Mouse (Mus musculus) heart, postnatal 4 days (tissue): ENCODE measurements around the gene Spen. TPM values are rescaled to one million over a fixed set of nuclear protein-coding genes. Genes with fewer than 3 reads are reported as not detected.
"Not testable (repeated sequence)": the region's sequence is repeated elsewhere in the genome, so short reads cannot be mapped to it uniquely, and the experiment has no call there.

Experiments
- DNase-seq: peaks from one replicate; pipeline ENCODE4 v3.0.0; 2021
- total RNA-seq, 2 experiments: library from RNA; stranded (reverse); gene quantifications; 2 replicates each; pipeline ENCODE4 v1.2.3; 2021

Spen gene
- 10 to 100 TPM; 33.7 to 34.9 TPM for total RNA-seq

DNA sequence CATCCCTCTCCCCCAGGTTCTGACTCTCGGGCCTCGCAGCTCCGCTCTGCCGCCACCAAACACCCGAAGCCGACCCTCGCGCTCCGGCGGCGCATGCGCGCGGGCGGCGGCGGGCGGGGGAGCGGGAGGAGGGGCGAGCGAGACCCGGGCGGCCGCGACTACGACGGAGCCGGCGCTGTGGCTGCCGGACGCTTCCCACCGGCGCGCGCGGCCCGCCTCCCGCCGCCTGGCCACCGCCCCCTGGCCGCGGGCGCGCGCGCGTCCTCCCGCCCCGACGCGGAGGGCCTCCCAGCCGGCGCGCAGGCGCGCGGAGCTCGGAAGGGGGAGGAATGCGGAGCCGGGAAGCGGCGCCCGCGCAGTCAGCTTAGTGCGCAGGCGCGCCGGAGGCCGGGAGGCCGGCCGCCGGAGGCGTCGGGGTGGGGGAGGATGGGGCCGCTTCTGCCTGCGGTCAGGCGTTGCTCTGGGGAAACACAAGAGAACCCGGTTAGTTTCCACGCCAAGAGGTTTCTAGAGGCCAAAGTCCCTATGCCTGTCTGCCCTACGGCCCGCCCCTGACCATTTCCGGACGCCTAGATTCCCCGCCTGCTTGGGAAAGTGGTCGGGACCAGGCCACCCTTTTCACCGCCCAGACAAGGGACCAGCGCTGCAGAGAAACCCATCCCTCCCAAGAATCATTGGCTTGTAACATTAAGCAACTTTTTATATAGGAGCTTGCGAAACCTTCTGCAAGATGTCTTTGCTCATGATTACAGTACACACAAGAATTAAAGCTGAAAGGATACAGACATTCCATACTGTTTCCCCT, at the start of gene Spen:
Gene Spen, minus strand, starts transcription at position 190 of the 805 bp plus-strand sequence.
- peak; percentile 95 for DNase-seq

DNA sequence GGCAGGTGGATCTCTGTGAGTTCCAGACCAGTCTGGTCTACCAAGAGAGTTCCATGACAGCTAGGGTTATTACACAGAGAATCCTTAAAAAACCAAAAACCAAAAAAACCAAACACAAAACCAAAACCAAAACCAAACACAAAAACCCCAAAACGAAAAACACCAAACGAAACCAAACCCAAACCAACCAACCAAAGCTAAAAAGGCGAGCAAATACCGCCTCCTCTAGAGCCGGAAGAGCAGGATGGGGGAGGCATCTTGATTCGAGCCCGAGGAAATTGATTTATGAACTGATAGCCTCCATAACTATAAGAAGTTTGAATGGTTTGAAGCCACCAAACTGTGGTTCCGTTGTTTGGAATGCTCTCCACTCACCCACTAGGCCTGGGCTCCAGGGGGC, 45.5 kb upstream of the Spen start:
- no peak for DNase-seq

DNA sequence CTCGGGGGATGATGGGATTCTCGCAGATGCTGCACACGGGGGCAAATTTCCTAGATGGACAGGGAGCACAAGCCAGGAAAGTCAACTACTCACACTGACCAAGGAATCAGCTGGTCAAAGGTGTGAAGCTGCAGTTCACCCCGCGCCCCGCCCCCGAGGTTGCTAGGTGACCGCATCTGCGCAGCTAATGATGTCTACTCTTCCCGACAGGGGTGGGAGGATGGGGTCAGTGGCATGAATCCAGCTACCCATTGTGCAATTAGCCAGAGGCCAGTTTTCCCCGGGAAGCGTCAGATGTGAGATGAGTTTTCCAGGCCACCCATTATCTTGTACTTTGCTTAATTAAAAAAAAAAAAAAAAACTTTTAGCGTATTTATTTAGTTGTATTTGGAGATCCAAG, 42.7 kb upstream of the Spen start:
- no peak for DNase-seq

DNA sequence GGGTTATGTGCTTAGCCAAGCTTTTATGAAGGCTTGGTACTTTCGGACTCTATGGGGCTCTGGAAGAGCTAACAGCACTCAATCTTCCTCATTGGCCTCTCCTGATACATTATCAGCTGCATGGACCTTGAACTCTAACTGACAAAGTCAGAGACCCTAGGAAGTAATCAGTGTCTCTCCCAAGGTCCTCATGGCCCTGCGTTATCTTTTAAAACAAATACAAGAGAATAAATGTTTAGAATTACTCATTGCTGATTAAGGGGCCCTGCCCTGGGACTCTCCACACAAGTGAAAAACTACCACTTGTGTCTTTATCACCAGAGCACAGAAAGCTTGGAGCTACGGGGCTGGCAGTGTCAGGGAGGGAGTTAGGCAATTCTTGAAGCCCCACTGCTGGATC, 40.4 kb upstream of the Spen start:
- no peak for DNase-seq

DNA sequence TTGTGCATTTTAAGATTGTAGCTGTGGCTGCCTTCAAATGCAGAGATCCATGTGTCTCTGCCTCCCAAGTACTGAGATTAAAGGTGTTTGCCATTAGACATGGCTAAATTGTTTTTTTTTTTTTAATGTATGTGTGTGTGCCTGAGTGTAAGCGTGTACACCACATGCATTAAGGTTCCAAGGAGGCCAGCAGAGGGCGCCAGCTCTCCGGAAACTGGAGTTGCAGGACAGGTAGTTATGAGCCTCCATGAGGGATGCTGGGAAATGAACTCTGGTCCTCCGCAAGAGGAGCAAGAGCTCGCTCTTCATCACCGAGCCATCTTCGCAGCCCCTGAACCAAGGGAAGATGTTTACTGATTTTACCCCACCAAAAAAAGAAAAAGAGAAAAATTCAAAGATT, 38.5 kb upstream of the Spen start:
- DNase-seq = no peak

DNA sequence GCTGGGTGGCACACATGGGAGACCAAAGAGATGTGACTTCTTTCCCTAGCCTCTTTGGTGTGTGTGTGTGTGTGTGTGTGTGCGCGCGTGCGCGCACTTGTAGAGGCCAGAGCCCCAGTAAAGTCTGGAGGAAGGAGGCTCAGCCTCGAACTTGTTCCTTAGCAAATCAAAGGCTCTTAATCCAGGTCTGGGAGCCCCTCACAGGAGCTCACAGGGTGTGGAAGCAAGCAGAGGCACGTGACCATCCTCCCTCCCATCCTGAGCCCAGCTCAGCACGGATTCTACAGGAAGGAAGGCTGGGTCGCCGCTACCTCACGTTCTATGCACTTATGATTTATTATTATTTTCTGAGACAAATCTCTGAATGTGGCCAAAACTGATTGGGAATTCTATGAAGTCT, 38.0 kb upstream of the Spen start:
- DNase-seq = no peak

DNA sequence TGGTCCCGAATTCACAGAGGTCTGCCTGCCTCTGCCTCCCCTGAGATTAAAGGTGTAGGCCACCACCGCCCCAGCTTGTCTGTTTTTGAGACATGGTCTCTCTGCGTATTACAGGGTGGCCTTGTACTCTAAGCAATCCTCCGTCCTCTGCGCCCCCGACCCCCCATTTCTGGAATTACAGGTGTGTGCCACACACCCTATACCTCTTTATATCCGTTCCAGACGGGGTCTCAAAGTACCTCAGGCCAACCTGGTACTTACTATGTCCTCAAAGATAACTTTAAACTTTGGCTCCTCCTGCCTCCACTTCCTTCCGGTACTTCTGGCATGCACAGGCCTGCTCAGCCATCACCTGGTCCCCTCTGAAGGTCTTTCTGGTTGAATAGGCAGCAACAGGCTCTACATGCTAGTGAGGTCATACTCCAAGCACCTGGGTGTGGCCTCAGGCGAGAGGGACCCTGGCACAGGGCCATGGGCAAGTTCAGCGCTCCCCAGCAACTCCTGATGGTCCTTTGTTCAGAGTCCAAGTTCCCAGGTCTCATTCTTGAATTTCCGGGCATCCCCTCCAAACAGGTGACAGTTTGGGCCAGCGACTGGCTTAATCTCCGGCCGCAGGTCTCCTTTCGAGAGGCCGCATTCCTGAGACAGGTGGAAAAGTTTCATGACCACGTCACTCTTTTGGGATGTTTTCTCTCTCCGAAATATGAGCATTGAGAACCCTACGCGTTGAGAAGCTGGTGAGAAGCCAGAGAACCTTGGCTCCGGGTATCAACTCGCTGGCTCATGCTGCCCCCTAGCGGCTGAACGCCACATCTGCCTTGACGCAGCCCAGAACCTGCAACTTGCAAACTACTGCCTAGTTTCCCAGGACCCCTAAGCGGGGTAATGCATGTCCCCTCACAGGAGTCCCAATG, 36.6 kb upstream of the Spen start:
- DNase-seq = peak; percentile 94

DNA sequence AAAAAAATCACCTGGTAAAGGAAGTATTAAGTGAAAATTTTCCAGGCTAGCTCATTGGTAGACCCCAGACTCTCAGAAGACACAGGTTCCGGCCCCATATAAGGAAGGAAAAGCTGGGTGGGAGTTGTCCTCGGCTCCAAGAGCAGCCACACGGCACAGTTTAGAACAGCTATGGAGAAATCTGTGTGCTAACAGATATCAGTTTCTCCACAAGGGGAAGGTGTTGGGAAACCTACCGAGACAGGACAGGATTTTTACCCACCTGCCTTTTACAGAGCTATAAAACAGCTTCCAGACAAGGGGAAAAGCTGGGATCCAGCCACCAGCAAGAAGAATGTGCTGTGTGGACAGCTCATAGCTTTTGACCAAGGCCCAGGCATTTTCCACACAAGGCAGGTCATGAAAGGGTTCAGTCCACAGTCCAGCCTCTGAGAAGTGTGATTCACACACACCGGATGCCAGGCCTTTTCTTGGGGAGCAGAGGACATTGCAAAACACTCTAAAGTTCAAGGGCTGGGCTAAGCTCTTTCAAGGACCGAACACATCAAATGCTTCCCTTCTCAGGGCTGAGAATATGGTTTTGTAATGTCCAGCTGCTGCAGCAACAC, 35.1 kb upstream of the Spen start:
- no peak for DNase-seq

DNA sequence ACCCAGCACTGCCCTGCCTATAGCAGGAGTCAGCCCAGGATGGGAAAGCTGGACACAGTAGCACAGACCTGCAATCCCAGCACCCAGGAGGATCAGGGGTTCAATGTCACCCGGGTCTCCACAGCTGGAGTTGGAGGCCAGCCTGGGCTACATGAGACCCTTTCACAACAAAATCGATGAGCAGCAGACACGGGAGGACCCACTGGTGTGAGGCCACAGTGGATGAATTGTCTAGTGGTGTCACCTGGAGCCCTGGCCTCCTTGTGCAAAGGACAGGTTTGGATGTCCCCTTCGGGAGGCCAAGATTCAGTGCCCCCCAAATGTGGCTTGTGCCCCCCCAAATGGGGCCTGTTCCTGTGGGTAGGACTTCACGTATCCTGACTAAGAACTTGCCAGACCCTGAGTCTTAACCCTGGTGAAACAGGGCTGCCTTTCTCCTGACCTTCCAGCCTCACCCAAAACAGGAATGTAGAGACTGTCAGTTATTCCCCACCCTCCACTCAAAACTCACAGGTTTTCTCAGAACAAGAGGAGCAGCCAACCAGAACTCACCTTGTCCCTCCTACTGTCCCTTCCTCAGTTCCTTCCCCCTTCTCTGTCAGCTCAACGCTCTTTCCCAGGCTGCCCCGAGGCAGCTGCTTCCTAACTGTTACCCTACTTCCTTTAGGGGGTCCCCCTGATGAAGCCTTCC, 34.4 kb upstream of the Spen start:
- no peak for DNase-seq

DNA sequence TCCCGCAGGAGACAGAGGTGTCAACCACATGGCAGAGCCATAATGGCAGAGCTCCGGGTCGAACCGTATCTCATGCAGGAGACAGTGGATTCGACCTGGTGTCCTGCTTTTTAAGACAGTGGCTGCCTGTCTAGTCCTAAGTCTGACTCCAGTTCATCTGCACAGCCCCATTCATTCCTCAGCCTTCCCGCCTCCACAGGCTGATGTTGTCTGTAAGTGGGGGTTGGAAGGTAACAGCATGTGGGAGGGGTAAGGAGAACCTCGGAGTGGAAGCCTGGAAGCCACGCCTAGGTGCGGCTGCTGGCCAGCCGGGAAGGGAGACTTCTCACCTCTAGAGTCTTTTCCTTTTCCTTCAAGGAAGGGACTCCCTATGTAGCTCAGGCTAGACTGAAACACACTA, 33.5 kb upstream of the Spen start:
- DNase-seq = no peak

DNA sequence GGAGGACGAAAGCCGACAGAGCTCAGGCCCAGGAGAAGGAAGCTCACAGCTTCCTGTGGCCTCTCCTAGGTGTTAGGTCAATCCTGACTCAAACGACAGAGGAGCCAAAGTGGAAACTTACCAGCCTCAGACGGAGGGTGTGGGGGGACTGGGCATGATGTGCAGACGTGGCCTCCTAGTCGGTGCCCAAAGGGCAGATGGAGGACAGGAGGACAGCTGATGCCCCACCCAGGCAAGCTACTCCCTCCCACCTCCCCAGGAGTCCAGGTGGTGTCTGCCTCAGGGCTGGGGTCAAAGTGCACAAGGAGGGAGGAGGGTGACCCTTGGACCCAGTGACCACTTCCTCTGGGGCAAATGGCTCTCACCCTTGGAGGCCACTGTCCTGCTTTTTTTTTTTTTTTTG, 32.9 kb upstream of the Spen start:
- DNase-seq = no peak

DNA sequence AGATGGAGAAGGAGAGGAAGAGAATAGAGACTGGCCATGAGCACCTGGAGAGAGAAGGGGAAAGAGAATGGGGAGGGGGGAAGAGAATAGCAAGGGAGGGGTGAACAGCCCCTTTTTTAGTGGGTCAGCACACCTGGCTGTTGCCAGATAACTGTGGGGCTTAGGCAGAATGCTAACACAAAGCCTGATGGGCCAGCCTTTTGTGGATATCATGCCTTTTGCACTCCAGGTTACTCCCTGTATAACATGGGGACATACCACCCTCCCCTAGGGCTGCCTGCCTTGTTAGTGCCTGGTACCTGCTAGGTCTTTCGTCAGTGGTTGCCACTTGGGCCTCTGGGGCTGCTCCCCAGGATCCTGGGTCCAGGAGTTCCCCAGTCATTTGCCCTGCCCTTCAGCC, 32.4 kb upstream of the Spen start:
- no peak for DNase-seq

DNA sequence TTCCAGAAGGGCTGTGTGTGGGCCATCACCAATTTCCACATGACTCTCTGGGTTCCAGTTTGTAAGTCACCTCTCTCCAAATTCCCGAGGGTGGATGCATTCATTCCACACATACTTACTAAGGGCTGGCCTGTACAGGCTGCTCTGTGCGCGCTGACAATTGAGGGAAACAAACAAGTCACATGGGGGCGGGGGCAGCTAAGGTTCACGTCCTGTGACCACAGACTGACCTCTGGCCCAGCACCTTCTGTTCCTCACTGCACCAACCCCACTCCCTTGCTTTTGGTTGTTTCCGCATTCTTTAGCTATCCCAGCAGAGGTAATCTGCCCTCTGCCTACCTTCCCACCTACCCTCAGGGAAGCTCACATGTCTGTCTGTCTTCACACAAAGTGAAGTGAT, 31.6 kb upstream of the Spen start:
- DNase-seq = peak; percentile 53

DNA sequence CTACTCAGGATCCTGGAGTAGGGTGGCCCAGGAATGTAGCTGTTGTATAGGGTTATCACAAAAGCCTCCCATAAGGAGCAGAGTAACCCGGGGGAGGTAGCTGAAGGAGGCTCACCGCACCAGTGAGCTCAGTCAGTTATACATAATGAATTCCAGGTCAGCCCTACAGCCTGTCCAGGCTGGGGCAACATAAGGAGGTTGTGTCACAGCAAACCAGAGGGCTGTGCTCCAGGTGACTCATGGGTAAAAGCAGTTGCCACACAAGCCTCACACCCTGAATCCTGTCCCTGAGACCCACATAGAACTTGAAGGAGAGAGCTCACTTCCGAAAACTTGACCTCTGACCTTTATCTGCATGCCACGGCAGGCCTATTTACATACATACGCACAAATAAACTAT, 30.6 kb upstream of the Spen start:
- no peak for DNase-seq

DNA sequence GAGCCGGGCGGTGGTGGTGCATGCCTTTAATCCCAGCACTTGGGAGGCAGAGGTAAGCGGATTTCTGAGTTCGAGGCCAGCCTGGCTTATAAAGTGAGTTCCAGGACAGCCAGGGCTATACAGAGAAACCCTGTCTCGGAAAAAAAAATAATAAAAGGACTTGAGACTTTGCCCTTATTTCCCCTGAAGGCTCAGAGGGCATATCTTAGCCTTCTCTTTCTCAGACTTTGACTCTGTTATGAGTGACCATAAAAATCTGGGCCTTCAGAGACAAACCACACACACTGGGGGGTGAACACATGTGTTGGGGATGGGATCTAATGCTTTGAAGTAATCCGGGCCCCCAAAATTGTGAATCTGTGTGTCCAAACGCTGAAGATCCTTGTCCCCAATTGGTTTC, 28.8 kb upstream of the Spen start:
- not testable (repeated sequence) for DNase-seq

DNA sequence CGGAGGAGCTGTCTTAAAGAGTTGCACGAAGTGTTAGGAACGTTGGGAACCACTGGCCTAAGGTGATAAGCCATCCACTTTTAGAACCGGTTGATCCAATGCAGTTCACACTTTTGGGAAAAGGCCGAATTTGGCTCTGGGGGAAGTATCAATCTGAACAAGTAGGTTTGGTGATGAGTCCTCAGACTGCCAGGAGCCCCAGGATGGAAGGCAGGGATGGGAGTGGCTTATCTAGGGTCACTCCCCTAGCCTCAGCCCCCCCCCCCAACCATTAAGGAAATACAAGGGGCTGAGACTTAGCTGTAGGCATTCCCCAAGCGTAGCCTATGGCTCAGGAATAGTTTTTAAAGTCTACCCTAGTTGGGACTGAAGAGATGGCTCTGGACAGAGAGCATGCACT, 27.8 kb upstream of the Spen start:
- no peak for DNase-seq

DNA sequence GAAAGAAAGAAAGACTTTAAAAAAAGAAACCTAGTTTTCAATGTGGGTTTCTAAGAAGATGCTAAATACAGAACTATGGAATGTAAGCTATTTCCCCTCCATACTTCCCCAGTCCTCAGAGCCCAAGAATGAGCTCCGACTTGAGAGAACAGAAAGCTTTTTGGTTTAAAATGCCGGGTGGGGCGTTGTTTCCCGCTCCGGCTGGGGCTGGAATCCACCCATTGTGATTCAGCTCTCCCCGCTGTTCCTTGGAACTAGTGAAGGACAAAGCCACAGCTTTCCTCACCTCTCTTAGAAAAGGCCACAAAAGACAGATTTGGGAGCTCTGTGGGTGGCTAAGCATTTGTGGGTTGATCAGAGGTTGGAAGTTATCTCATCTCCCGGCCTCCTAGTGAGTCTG, 26.9 kb upstream of the Spen start:
- DNase-seq = no peak

DNA sequence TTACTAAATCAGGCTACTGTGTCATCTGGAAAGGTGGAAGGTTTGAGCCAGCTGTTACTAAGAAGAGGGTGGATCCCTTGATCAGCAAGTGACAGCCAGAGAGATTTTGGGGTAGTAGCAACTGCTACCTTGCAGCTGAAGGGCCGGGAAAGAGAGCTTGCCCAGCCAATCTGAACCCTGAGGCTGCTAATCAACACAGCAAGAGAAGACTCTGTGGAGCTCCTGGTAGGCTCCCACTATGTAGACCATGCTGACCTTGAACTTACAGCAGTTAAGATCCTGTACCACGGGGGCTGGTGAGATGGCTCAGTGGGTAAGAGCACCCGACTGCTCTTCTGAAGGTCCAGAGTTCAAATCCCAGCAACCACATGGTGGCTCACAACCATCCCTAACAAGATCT, 26.3 kb upstream of the Spen start:
- DNase-seq = no peak

DNA sequence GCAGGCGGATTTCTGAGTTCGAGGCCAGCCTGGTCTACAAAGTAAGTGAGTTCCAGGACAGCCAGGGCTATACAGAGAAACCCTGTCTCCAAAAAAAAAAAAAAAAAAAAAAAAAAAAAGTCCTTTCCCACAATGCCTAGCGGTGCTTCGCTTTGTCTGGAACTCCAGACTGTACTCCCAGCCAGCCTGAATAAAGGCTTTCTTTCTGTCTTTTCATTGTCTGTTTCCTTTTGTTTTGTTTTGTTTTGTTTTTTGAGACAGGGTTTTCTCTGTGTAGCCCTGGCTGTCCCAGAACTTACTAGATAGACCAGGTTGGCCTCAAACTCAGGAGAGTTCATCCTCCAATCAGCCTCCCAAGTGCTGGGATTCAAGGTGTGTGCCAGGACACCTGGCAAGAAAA, 25.8 kb upstream of the Spen start:
- no peak for DNase-seq

DNA sequence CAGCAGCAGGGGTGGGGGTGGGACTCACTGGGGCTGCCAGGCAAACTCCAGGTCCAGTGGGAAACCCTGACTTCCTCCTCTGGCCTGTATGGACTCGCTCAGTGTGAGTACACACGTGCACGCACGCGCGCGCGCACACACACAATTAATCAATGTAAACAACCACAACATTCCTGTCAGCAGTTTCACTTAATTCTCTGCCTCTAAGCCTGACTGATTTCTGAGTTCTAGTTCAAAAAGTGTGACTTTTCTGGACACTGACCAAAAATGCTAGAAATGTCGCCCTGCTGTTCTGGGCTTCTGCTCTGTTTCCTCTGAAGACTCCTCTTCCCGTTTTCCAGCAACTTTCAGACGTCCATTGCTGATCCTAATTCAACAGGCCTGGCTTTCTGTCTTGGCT, 23.9 kb upstream of the Spen start:
- no peak for DNase-seq

DNA sequence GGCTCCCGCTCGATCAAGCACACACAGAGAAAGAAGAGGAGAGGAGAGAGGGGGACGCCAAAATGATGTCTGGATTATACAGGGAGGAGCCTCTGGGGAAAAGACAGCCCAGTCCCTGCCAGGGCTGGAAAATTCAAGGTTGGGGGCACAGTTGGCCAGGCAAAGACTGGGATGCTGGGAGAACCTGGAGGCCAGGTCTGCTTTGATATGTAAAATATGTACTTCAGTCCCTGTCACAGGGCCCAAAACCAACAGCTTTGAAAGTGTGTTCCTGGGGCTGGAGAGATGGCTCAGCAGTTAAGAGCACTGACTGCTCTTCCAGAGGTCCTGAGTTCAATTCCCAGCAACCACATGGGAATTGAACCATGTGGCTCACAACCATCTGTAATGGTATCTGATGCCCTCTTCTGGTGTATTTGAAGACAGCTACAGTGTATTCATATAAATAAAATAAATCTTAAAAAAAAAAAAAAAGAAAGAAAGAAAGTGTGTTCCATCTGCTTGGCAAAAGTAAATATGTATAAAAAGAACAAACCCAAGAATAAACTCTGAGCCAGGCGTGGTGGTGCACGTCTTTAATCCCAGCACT, 23.0 kb upstream of the Spen start:
- not testable (repeated sequence) for DNase-seq

DNA sequence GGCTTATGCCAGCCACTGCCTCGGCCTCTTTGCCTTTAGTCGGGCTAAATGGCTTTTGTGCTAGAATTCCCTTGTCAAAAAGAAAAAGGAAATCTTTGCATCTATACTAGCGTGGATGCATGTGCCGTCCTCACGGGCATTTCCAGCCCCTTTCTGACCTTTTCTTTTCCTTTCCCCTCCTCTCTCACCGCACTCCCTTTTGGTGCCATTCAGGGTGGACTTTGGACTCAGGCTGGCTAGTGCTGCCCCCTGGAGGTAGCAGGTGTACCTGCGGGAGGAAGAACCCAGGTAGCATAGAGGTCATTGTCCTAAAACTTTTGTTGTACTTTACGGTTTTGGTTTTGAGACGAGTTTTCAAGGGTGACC, 21.5 kb upstream of the Spen start:
- DNase-seq = peak; percentile 88
